Mouse (Mus musculus): ENCODE data around the gene Pfkp.

- TF ChIP-seq CTCF (IDR thresholded peaks at IDR 0.05; ENCODE audit: borderline replicate concordance, control insufficient read depth, extremely low read depth, insufficient read depth, low read length, poor library complexity) (no peak), POLR2A (IDR thresholded peaks at IDR 0.05; ENCODE audit: control insufficient read depth, extremely low read depth, insufficient read depth, low read length, poor library complexity) (no peak)
Measured at GRCm38 (mm10) chr13:6639507-6640030, 9.0 kb downstream of the Pfkp start.
